ENCODE assay signal across 16 mouse cellular contexts in the genomic region with DNA sequence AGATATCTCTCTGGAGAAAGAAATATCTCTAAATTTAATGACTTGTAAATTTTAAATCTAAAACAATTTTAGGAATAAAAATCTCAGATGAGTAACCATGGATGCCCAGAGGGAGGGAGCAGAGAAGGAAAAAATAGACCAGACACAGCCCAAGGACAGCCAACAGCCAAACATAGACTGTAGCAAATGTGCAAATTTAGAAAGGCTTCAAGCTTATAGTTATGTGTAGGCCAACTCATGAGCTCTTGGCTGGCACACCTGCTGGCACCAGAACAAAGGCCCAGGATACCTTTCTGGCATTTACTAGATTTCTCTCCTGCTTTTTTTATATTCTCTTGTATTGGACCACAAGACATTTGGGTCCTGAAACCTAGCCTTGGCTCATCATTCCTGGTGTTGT.
"Had no signal": no experiment of that assay in that cellular context is flagged by ENCODE, and none has a peak within 500 bp of the region (broad histone marks: within the 10 kb centered on the region; RNA-seq: fewer than 3 reads in every experiment).

No protein-coding gene starts in this region.

- H3K4me3 ChIP-seq: liver, embryonic 15.5 days; lung, embryonic 15.5 days; megakaryocyte, embryonic 14.5 days; midbrain, embryonic 13.5 days; midbrain, embryonic 15.5 days; neural tube, embryonic 12.5 days; stomach, embryonic 15.5 days had no signal

- DNase-seq: liver, postnatal 0 days; lung, adult 2 months; lung, postnatal 14 days; lung, postnatal 36 days; thymus, adult 18-20 months; thymus, postnatal 14 days; thymus, postnatal 36 days had no signal

- H3K27ac ChIP-seq: liver, embryonic 15.5 days; lung, embryonic 15.5 days; macrophage; midbrain, embryonic 13.5 days; midbrain, embryonic 15.5 days; neural tube, embryonic 12.5 days; stomach, embryonic 15.5 days; stomach, postnatal 0 days had no signal
